Mouse (Mus musculus) C2C12 (cell line): ENCODE results near the gene Abl2.

Experiments used
- CEBPB ChIP-seq: IDR thresholded peaks from one replicate; pipeline ENCODE4 v1.6.1; 2011; ENCODE audit warnings: low read depth, mild to moderate bottlenecking, control low read depth, moderate library complexity
- CTCF ChIP-seq: IDR thresholded peaks from one replicate; pipeline ENCODE4 v1.5.1; 2011; ENCODE audit not compliant: control insufficient read depth, insufficient read depth, insufficient read length
- MAX ChIP-seq: IDR thresholded peaks from one replicate; pipeline ENCODE4 v1.6.1; 2011; ENCODE audit warnings: mild to moderate bottlenecking, control low read depth
- MYOD1 ChIP-seq: IDR thresholded peaks from one replicate; pipeline ENCODE4 v1.6.1; 2011; ENCODE audit warnings: low read depth; ENCODE audit not compliant: control insufficient read depth, insufficient read length
- MYOG ChIP-seq: IDR thresholded peaks from one replicate; pipeline ENCODE4 v1.6.1; 2011; ENCODE audit not compliant: control insufficient read depth, insufficient read length; ENCODE audit errors: extremely low read depth
- USF1 ChIP-seq: IDR thresholded peaks from one replicate; pipeline ENCODE4 v1.6.1; 2011; ENCODE audit warnings: low read depth, mild to moderate bottlenecking, control low read depth, moderate library complexity

- TF ChIP-seq CTCF (no peak), CEBPB (no peak), MYOG (no peak), USF1 (no peak), MYOD1 (no peak), MAX (no peak)
Observed at GRCm38 (mm10) chr1:156654735-156655530, 96.3 kb downstream of the Abl2 start.
